Mouse (Mus musculus) liver, embryonic 14.5 days (tissue): ENCODE data around the gene Gm10639. TPM values are rescaled to one million over a fixed set of nuclear protein-coding genes. Genes with fewer than 3 reads are reported as not detected.
"Not testable (repeated sequence)": the region's sequence is repeated elsewhere in the genome, so short reads cannot be mapped to it uniquely, and the experiment has no call there.

ENCODE experiments used
- ATAC-seq: fragments of 200-750 bp; cut with Nextera tagmentation; 2 replicates; pipeline ENCODE4 v1.8.0; 2017; ENCODE audit warnings: moderate number of reproducible peaks, mild to moderate bottlenecking, moderate library complexity; ENCODE audit not compliant: insufficient read depth
- DNase-seq, 3 experiments: peaks; one replicate each; pipeline ENCODE4 v3.0.0-alpha.2; 2012 to 2013; ENCODE audit warnings: low read depth in 3 of 3, low spot score in 3 of 3
- H3K27ac ChIP-seq: fragments of 300-500 bp; sonication (generic); 2 replicates; pipeline ENCODE4 v1.5.1; 2014; ENCODE audit warnings: moderate library complexity, mild to moderate bottlenecking, control low read depth, inconsistent platforms
- H3K27me3 ChIP-seq: fragments of 300-500 bp; sonication (generic); 2 replicates; pipeline ENCODE4 v1.6.1; 2014; ENCODE audit warnings: mild to moderate bottlenecking, low read length, moderate library complexity; ENCODE audit not compliant: control insufficient read depth, insufficient read depth
- H3K36me3 ChIP-seq: fragments of 300-500 bp; sonication (generic); replicated peaks from 2 replicates; pipeline ENCODE4 v1.6.1; 2014; ENCODE audit warnings: low read depth; ENCODE audit not compliant: control insufficient read depth, insufficient read depth
- H3K4me1 ChIP-seq, 2 experiments: fragments of 200-500 bp in 1 of 2; fragments of 300-500 bp in 1 of 2; sonication (generic) in 1 of 2; replicated peaks; 2 replicates each; pipeline ENCODE4 v1.6.1; 2012 to 2014; ENCODE audit warnings: antibody characterized with exemption in 1 of 2, inconsistent platforms in 1 of 2, low read length in 1 of 2; ENCODE audit not compliant: control insufficient read depth in 2 of 2, insufficient read depth in 2 of 2
- H3K4me2 ChIP-seq: fragments of 300-500 bp; sonication (generic); 2 replicates; pipeline ENCODE4 v1.6.1; 2014; ENCODE audit warnings: low read depth, mild to moderate bottlenecking, control low read depth, moderate library complexity
- H3K4me3 ChIP-seq, 2 experiments: fragments of 200-500 bp in 1 of 2; fragments of 300-500 bp in 1 of 2; sonication (generic) in 1 of 2; 2 replicates each; pipeline ENCODE4 v1.5.1; 2012 to 2014; ENCODE audit warnings: low read depth in 2 of 2, low read length in 2 of 2, mild to moderate bottlenecking in 2 of 2, control low read depth in 1 of 2, inconsistent platforms in 1 of 2, moderate library complexity in 1 of 2; ENCODE audit not compliant: insufficient read depth in 1 of 2
- H3K9ac ChIP-seq: fragments of 300-500 bp; sonication (generic); replicated peaks from 2 replicates; pipeline ENCODE4 v1.6.1; 2014; ENCODE audit warnings: mild to moderate bottlenecking, control low read depth, moderate library complexity
- H3K9me3 ChIP-seq: fragments of 300-500 bp; sonication (generic); 2 replicates; pipeline ENCODE4 v1.6.1; 2016; ENCODE audit warnings: low read length, mixed read lengths; ENCODE audit not compliant: control insufficient read depth
- CTCF ChIP-seq: IDR thresholded peaks from 2 replicates; pipeline ENCODE4 v1.5.1; 2016; ENCODE audit warnings: antibody characterized with exemption, low read depth, control low read depth
- EP300 ChIP-seq: IDR thresholded peaks from 2 replicates; pipeline ENCODE4 v1.6.1; 2016; ENCODE audit warnings: antibody characterized with exemption, low read depth
- WGBS: fragments of 180-500 bp; shearing (Covaris S2); extraction: QIAGEN DNeasy Blood & Tissue Kit; methylation state at CpG from one replicate; pipeline ENCODE4 v1.1.7; 2014; ENCODE audit not compliant: insufficient replicate concordance; 5-methylcytosine and 5-hydroxymethylcytosine counted together
- polyA plus RNA-seq, 2 experiments: library from polyadenylated mRNA; depleted of rRNA in 1 of 2; stranded (reverse) in 1 of 2; unstranded in 1 of 2; fragments of >200 nt; fragmentation: Nextera tagmentation in 1 of 2; extraction: Ambion mirVana in 1 of 2; gene quantifications; 2 replicates each; pipeline versions ENCODE4 v1.2.1 to v1.2.3; 2012 to 2014

Gm10639 gene
- polyA plus RNA-seq, 2 experiments = not detected

GRCm38 (mm10) chr9:78347004-78347403 is 57.3 kb downstream of the Gm10639 start:
- Histone ChIP-seq H3K9ac (no peak overlapping the region), H3K27ac (no peak overlapping the region), H3K4me1 (no peaks in the 10 kb centered on the region), H3K36me3 (no peaks in the 10 kb centered on the region), H3K27me3 (no peaks in the 10 kb centered on the region), H3K4me3 (no peak overlapping the region), H3K4me2 (no peak overlapping the region), H3K9me3 (no peaks in the 10 kb centered on the region)
- TF ChIP-seq CTCF (no peak), EP300 (no peak)
- WGBS = 29% methylated on average over 3 of the region's 3 CpGs
- DNase-seq (no peak), ATAC-seq (no peak)

- not testable (repeated sequence) for H3K27me3 ChIP-seq, H3K27ac ChIP-seq, H3K4me3 ChIP-seq, H3K9ac ChIP-seq, H3K36me3 ChIP-seq, H3K4me2 ChIP-seq, ATAC-seq, DNase-seq, H3K9me3 ChIP-seq, H3K4me1 ChIP-seq
- 34% methylated on average over 6 of the region's 6 CpGs for WGBS
These were observed 58.7 kb downstream of the Gm10639 start for GRCm38 (mm10) chr9:78348206-78349004.

GRCm38 (mm10) chr9:78349141-78349540 is 59.4 kb downstream of the Gm10639 start:
- not testable (repeated sequence) for H3K4me2 ChIP-seq, H3K27me3 ChIP-seq, H3K9ac ChIP-seq, H3K36me3 ChIP-seq, DNase-seq, H3K4me1 ChIP-seq, H3K27ac ChIP-seq, H3K9me3 ChIP-seq, H3K4me3 ChIP-seq, ATAC-seq
- WGBS = 52% methylated on average over 3 of the region's 3 CpGs

GRCm38 (mm10) chr9:78350007-78350406 is 60.3 kb downstream of the Gm10639 start:
- DNase-seq, H3K4me2 ChIP-seq, ATAC-seq, H3K36me3 ChIP-seq, H3K4me1 ChIP-seq, H3K27ac ChIP-seq, H3K9ac ChIP-seq, H3K9me3 ChIP-seq, H3K27me3 ChIP-seq, H3K4me3 ChIP-seq: not testable (repeated sequence)

GRCm38 (mm10) chr9:78351504-78352220 is 61.9 kb downstream of the Gm10639 start:
- no peaks in the 10 kb centered on the region for H3K36me3 ChIP-seq
- no peak for TF ChIP-seq CTCF
- no peak for TF ChIP-seq EP300
- H3K27ac ChIP-seq = no peak overlapping the region
- H3K9me3 ChIP-seq = no peaks in the 10 kb centered on the region
- H3K4me2 ChIP-seq = no peak overlapping the region
- no peak for ATAC-seq
- H3K4me1 ChIP-seq = no peaks in the 10 kb centered on the region
- DNase-seq = no peak
- 49% methylated on average over 6 of the region's 6 CpGs for WGBS
- H3K9ac ChIP-seq = no peak overlapping the region
- no peak overlapping the region for H3K4me3 ChIP-seq
- H3K27me3 ChIP-seq = no peaks in the 10 kb centered on the region

Other genes with a start within 250 kb of the Gm10639 start
- gene Gcm1, start 238.0 kb upstream of the Gm10639 start, polyA plus RNA-seq (2012; rRNA removed) = not detected in 2 replicates
- gene Gcm1, start 238.0 kb upstream of the Gm10639 start, polyA plus RNA-seq (2014; fragmentation: Nextera tagmentation; extraction: Ambion mirVana) = not detected in 2 replicates
- gene Fbxo9, start 180.9 kb upstream of the Gm10639 start, polyA plus RNA-seq (2012; rRNA removed) = 47.3 and 78.1 TPM in 2 replicates
- 68.1 and 80.0 TPM in 2 replicates for gene Fbxo9, start 180.9 kb upstream of the Gm10639 start, polyA plus RNA-seq (2014; fragmentation: Nextera tagmentation; extraction: Ambion mirVana)
- 3.0 and 3.6 TPM in 2 replicates for gene Ick, start 180.7 kb upstream of the Gm10639 start, polyA plus RNA-seq (2012; rRNA removed)
- 3.7 and 4.7 TPM in 2 replicates for gene Ick, start 180.7 kb upstream of the Gm10639 start, polyA plus RNA-seq (2014; fragmentation: Nextera tagmentation; extraction: Ambion mirVana)
- gene Gsta4, start 107.1 kb upstream of the Gm10639 start, polyA plus RNA-seq (2012; rRNA removed) = 11.7 and 17.2 TPM in 2 replicates
- 30.6 and 33.0 TPM in 2 replicates for gene Gsta4, start 107.1 kb upstream of the Gm10639 start, polyA plus RNA-seq (2014; fragmentation: Nextera tagmentation; extraction: Ambion mirVana)
- 0.06 TPM in 1 of 2 replicates, not detected in the other for gene Gsta1, start 59.3 kb upstream of the Gm10639 start, polyA plus RNA-seq (2012; rRNA removed)
- gene Gsta1, start 59.3 kb upstream of the Gm10639 start, polyA plus RNA-seq (2014; fragmentation: Nextera tagmentation; extraction: Ambion mirVana) = 0.24 TPM in 1 of 2 replicates, not detected in the other
- gene Gm3776, start 32.8 kb upstream of the Gm10639 start, polyA plus RNA-seq (2012; rRNA removed) = not detected in 2 replicates
- not detected in 2 replicates for gene Gm3776, start 32.8 kb upstream of the Gm10639 start, polyA plus RNA-seq (2014; fragmentation: Nextera tagmentation; extraction: Ambion mirVana)
- not detected in 2 replicates for gene Omt2a, start 24.9 kb downstream of the Gm10639 start, polyA plus RNA-seq (2012; rRNA removed)
- gene Omt2a, start 24.9 kb downstream of the Gm10639 start, polyA plus RNA-seq (2014; fragmentation: Nextera tagmentation; extraction: Ambion mirVana) = not detected in 2 replicates
- gene Omt2b, start 37.7 kb downstream of the Gm10639 start, polyA plus RNA-seq (2012; rRNA removed) = not detected in 2 replicates
- not detected in 2 replicates for gene Omt2b, start 37.7 kb downstream of the Gm10639 start, polyA plus RNA-seq (2014; fragmentation: Nextera tagmentation; extraction: Ambion mirVana)
- 0.05 and 0.07 TPM in 2 replicates for gene Gsta2, start 65.9 kb downstream of the Gm10639 start, polyA plus RNA-seq (2012; rRNA removed)
- gene Gsta2, start 65.9 kb downstream of the Gm10639 start, polyA plus RNA-seq (2014; fragmentation: Nextera tagmentation; extraction: Ambion mirVana) = 0.29 and 0.43 TPM in 2 replicates
- not detected in 2 replicates for gene Dppa5a, start 78.3 kb downstream of the Gm10639 start, polyA plus RNA-seq (2012; rRNA removed)
- gene Dppa5a, start 78.3 kb downstream of the Gm10639 start, polyA plus RNA-seq (2014; fragmentation: Nextera tagmentation; extraction: Ambion mirVana) = not detected in 2 replicates
- gene Ooep, start 88.8 kb downstream of the Gm10639 start, polyA plus RNA-seq (2012; rRNA removed) = 0.02 TPM in 1 of 2 replicates, not detected in the other
- 0.09 TPM in 1 of 2 replicates, not detected in the other for gene Ooep, start 88.8 kb downstream of the Gm10639 start, polyA plus RNA-seq (2014; fragmentation: Nextera tagmentation; extraction: Ambion mirVana)
- 0.02 TPM in 1 of 2 replicates, not detected in the other for gene Ddx43, start 105.9 kb downstream of the Gm10639 start, polyA plus RNA-seq (2012; rRNA removed)
- gene Ddx43, start 105.9 kb downstream of the Gm10639 start, polyA plus RNA-seq (2014; fragmentation: Nextera tagmentation; extraction: Ambion mirVana) = not detected in 2 replicates
- gene Cgas, start 153.3 kb downstream of the Gm10639 start, polyA plus RNA-seq (2012; rRNA removed) = 0.66 and 1.0 TPM in 2 replicates
- 0.62 and 0.66 TPM in 2 replicates for gene Cgas, start 153.3 kb downstream of the Gm10639 start, polyA plus RNA-seq (2014; fragmentation: Nextera tagmentation; extraction: Ambion mirVana)
- 11.5 and 14.0 TPM in 2 replicates for gene Mto1, start 158.3 kb downstream of the Gm10639 start, polyA plus RNA-seq (2012; rRNA removed)
- gene Mto1, start 158.3 kb downstream of the Gm10639 start, polyA plus RNA-seq (2014; fragmentation: Nextera tagmentation; extraction: Ambion mirVana) = 17.7 and 20.4 TPM in 2 replicates
- 0.15 TPM in 2 replicates for gene Gm17324, start 158.9 kb downstream of the Gm10639 start, polyA plus RNA-seq (2012; rRNA removed)
- gene Gm17324, start 158.9 kb downstream of the Gm10639 start, polyA plus RNA-seq (2014; fragmentation: Nextera tagmentation; extraction: Ambion mirVana) = 0.55 and 0.63 TPM in 2 replicates
- gene Eef1a1, start 199.2 kb downstream of the Gm10639 start, polyA plus RNA-seq (2012; rRNA removed) = 2,579 and 4,315 TPM in 2 replicates
- 2,316 and 2,621 TPM in 2 replicates for gene Eef1a1, start 199.2 kb downstream of the Gm10639 start, polyA plus RNA-seq (2014; fragmentation: Nextera tagmentation; extraction: Ambion mirVana)